In the genomic region with DNA sequence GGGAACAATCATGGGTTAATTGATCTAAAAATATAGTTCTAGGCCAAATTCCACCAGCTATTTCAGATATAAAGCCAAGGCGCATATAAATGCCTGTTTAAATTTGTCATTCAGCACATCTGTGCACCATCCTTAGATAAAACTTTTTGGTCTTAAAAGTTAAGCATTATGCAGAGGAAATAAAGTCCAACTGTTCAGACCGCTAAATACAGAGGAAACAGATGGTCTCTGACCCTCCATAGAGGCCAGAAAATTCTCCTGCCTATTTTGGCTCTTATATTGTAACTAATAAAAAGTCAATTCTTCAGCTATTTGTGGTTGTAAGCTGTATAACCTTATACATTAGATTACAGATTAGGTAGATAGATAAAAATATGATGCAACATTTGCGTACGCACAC, we compare ENCODE assay signal across 17 mouse cellular contexts.
"Had no signal": no experiment of that assay in that cellular context is flagged by ENCODE, and none has a peak within 500 bp of the region (broad histone marks: within the 10 kb centered on the region; RNA-seq: fewer than 3 reads in every experiment).

No protein-coding gene starts in this region.

- H3K9ac ChIP-seq: lung, embryonic 14.5 days; midbrain, embryonic 12.5 days; neural tube, embryonic 13.5 days; neural tube, embryonic 15.5 days; stomach, embryonic 15.5 days had no signal

- ATAC-seq: midbrain, embryonic 16.5 days had no signal

- H3K4me2 ChIP-seq: lung, embryonic 14.5 days; midbrain, embryonic 12.5 days; neural tube, embryonic 13.5 days; neural tube, embryonic 15.5 days; stomach, embryonic 15.5 days had no signal

- H3K9me3 ChIP-seq: midbrain, embryonic 10.5 days; midbrain, embryonic 12.5 days; neural tube, embryonic 13.5 days; neural tube, embryonic 15.5 days; stomach, embryonic 15.5 days had no signal

- H3K36me3 ChIP-seq: midbrain, embryonic 10.5 days; midbrain, embryonic 12.5 days; neural tube, embryonic 13.5 days; neural tube, embryonic 15.5 days; stomach, embryonic 15.5 days had no signal

- H3K27me3 ChIP-seq: midbrain, embryonic 12.5 days; neural tube, embryonic 13.5 days; neural tube, embryonic 15.5 days; stomach, embryonic 15.5 days had no signal

- H3K27ac ChIP-seq: midbrain, embryonic 10.5 days; midbrain, embryonic 12.5 days; neural tube, embryonic 13.5 days; neural tube, embryonic 15.5 days; stomach, embryonic 15.5 days; stomach, postnatal 0 days had no signal

- H3K4me3 ChIP-seq: midbrain, embryonic 10.5 days; midbrain, embryonic 12.5 days; myocyte; neural tube, embryonic 13.5 days; neural tube, embryonic 15.5 days; stomach, embryonic 15.5 days had no signal

- DNase-seq: lung, adult 18-20 months; lung, embryonic 14.5 days; lung, postnatal 10 days; lung, postnatal 4 days; midbrain, embryonic 14.5 days; right cerebral cortex, postnatal 14 days; thymus, adult 2 months; thymus, postnatal 25 days; thymus, postnatal 4 days had no signal

- H3K4me1 ChIP-seq: midbrain, embryonic 10.5 days; midbrain, embryonic 12.5 days; neural tube, embryonic 13.5 days; neural tube, embryonic 15.5 days; stomach, embryonic 15.5 days had no signal
